Mouse (Mus musculus) embryonic facial prominence, embryonic 10.5 days (tissue): ENCODE data around the gene Smyd4. TPM values are rescaled to one million over a fixed set of nuclear protein-coding genes. Genes with fewer than 3 reads are reported as not detected.

Experiments
- DNase-seq: peaks from one replicate; pipeline ENCODE4 v3.0.0-alpha.2; 2017; ENCODE audit warnings: low spot score
- H3K27ac ChIP-seq: fragments of 300-500 bp; sonication (generic); replicated peaks from 2 replicates; pipeline ENCODE4 v1.5.1; 2016; ENCODE audit warnings: mild to moderate bottlenecking
- H3K27me3 ChIP-seq: fragments of 300-500 bp; sonication (generic); replicated peaks from 2 replicates; pipeline ENCODE4 v1.6.1; 2016; ENCODE audit warnings: low read depth, mild to moderate bottlenecking; ENCODE audit not compliant: poor library complexity, severe bottlenecking
- H3K36me3 ChIP-seq: fragments of 300-500 bp; sonication (generic); replicated peaks from 2 replicates; pipeline ENCODE4 v1.6.1; 2016; ENCODE audit warnings: mild to moderate bottlenecking, moderate library complexity
- H3K4me1 ChIP-seq: fragments of 300-500 bp; sonication (generic); 2 replicates; pipeline ENCODE4 v1.6.1; 2016
- H3K4me3 ChIP-seq: fragments of 300-500 bp; sonication (generic); 2 replicates; pipeline ENCODE4 v1.5.1; 2016; ENCODE audit warnings: mild to moderate bottlenecking, moderate library complexity
- H3K9me3 ChIP-seq: fragments of 300-500 bp; sonication (generic); 2 replicates; pipeline ENCODE4 v1.6.1; 2016; ENCODE audit warnings: mild to moderate bottlenecking
- WGBS: fragments of 180-500 bp; shearing (Covaris S2); methylation state at CpG from one replicate; pipeline ENCODE4 v1.1.7; 2016; 5-methylcytosine and 5-hydroxymethylcytosine counted together
- polyA plus RNA-seq: library from polyadenylated mRNA; unstranded; fragments of >200 nt; fragmentation: Nextera tagmentation; extraction: Ambion mirVana; gene quantifications from 2 replicates; pipeline ENCODE4 v1.2.1, GENCODE M21; 2016

The Smyd4 gene
- polyA plus RNA-seq, 1 experiment from 2014 or later: 18.2 TPM

DNA sequence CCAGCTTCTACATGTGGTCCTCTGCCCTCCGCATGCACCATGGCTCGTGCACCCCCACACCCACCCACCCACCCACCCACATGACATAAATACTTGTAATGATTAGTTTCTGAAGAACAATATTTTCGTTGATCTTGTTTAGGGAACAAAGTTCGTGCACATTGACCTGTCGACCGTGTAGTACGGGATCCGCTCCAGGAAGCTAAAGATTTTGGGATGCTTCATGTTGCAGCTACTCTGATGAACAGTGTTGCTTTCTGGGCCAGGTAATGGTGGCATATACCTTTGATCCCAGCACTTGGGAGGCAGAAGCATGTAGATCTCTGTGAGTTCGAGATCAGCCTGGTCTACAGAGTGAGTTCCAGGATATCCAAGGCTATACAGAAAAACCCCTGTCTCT is 75.8 kb downstream of the Smyd4 start:
- H3K27ac ChIP-seq: no peak overlapping the region
- H3K27me3 ChIP-seq: no peaks in the 10 kb centered on the region
- 94% methylated on average over 9 of the region's 9 CpGs for WGBS

DNA sequence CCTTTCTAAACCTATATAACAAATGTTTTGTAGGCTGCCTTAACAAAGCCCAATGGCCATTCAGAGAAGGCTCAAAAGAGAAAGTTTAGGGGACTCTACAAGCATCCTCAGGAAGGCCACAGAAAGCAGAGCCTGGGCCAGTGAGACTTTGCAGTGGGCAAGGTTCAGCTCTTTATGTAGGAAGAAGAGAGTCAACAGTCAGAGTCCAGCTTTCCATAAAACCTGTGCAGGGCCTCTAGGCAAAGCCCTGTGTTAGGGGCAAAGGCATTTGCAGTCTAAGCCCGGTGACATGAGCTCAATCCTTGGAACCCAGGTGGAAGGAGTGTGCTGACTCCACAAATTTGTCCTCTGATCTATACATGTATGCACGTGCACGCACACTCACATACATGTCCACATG is 76.2 kb downstream of the Smyd4 start:
- no peaks in the 10 kb centered on the region for H3K9me3 ChIP-seq
- peaks cover 35% of the 10 kb centered on the region for H3K4me1 ChIP-seq
- H3K36me3 ChIP-seq: peaks cover 6% of the 10 kb centered on the region
- no peak overlapping the region for H3K4me3 ChIP-seq
- no peak for DNase-seq
- no peak overlapping the region for H3K27ac ChIP-seq
- 93% methylated on average over 3 of the region's 3 CpGs for WGBS
- H3K27me3 ChIP-seq: no peaks in the 10 kb centered on the region

More for the DNA sequence above, 75.8 kb downstream of the Smyd4 start:
- Histone ChIP-seq H3K36me3 (peaks cover 6% of the 10 kb centered on the region), H3K4me3 (no peak overlapping the region), H3K9me3 (no peaks in the 10 kb centered on the region), H3K4me1 (peaks cover 35% of the 10 kb centered on the region)
- no peak for DNase-seq

DNA sequence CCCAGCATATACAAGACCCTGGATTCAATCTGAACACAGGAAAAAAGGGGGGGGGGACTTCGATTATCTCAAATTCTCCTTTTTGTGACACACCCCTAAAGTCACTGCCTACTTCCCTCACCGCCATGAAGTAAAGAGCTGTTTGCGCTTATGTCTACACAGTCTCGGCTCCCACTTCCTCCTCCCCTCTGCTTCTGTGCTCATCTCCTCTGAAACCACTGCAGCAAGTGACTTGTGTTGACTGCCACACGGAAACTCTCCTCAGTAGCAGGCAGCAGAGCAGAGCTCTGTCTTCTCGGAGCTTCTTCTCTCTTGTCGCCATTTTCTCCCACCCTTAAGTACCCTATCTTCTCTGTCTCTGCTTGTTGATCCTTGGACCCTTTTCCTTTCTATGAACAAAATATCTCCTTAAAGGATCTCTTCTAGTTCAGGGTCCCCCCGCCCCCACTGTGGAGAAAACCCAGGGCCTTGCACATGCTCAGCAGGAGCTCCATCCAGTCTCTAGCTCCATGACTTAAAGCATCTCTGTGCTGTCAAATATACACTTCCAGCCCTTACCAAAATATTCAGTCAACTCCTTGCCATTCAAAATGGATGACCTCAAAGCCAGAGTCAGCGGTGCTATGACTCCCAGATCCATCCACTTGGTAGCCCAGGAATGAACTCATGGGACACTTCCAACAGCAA is 80.9 kb downstream of the Smyd4 start:
- no peak for DNase-seq
- no peak overlapping the region for H3K4me3 ChIP-seq
- no peaks in the 10 kb centered on the region for H3K27me3 ChIP-seq
- no peak overlapping the region for H3K27ac ChIP-seq
- peaks cover 1% of the 10 kb centered on the region; the same call in 1 of the 2 replicates for H3K9me3 ChIP-seq
- H3K4me1 ChIP-seq: no peaks in the 10 kb centered on the region
- H3K36me3 ChIP-seq: no peaks in the 10 kb centered on the region
- WGBS: 84% methylated on average over 9 of the region's 9 CpGs

- Histone ChIP-seq H3K4me1 (no peaks in the 10 kb centered on the region), H3K27me3 (no peaks in the 10 kb centered on the region), H3K9me3 (peaks cover 6% of the 10 kb centered on the region; the same call in 1 of the 2 replicates), H3K36me3 (no peaks in the 10 kb centered on the region), H3K27ac (no peak overlapping the region), H3K4me3 (no peak overlapping the region)
- WGBS: 85% methylated on average over 11 of the region's 11 CpGs
- no peak for DNase-seq
Measured at GRCm38 (mm10) chr11:75431307-75431706, 83.1 kb downstream of the Smyd4 start.

DNA sequence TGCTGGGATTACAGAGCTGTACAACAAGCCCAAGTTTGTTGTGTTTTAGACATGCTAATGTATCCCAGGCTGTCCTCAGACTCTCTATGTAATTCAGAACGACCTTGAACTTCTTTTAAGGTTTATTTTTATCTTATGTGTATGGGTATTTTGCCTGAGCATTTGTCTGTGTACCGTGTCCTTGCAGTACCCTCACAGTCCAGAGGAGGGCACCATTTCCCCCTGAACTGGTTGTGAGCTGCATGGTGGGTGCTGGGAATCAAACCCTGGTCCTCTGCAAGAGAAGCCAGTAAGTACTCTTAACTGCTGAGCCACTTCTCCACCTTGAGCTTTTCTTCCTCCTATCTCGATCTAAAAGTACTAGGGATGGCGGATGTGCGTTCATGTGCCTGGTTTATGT is 85.9 kb downstream of the Smyd4 start:
- DNase-seq: no peak
- WGBS: 85% methylated on average over 5 of the region's 5 CpGs
- Histone ChIP-seq H3K27me3 (no peaks in the 10 kb centered on the region), H3K36me3 (no peaks in the 10 kb centered on the region), H3K27ac (no peak overlapping the region), H3K9me3 (peaks cover 6% of the 10 kb centered on the region; the same call in 1 of the 2 replicates), H3K4me3 (no peak overlapping the region), H3K4me1 (no peaks in the 10 kb centered on the region)

- H3K9me3 ChIP-seq: peaks cover 6% of the 10 kb centered on the region; the same call in 1 of the 2 replicates
- H3K4me3 ChIP-seq: no peak overlapping the region
- H3K4me1 ChIP-seq: no peaks in the 10 kb centered on the region
- peaks cover 13% of the 10 kb centered on the region for H3K36me3 ChIP-seq
- WGBS: 85% methylated on average over 13 of the region's 13 CpGs
- DNase-seq: no peak
- no peak overlapping the region for H3K27ac ChIP-seq
- no peaks in the 10 kb centered on the region for H3K27me3 ChIP-seq
Measured at GRCm38 (mm10) chr11:75438194-75438593, 90.0 kb downstream of the Smyd4 start.

GRCm38 (mm10) chr11:75438804-75439203 is 90.6 kb downstream of the Smyd4 start:
- H3K27me3 ChIP-seq: no peaks in the 10 kb centered on the region
- no peak for DNase-seq
- H3K4me1 ChIP-seq: peaks cover 5% of the 10 kb centered on the region
- H3K36me3 ChIP-seq: peaks cover 16% of the 10 kb centered on the region
- no peak overlapping the region for H3K4me3 ChIP-seq
- peaks cover 6% of the 10 kb centered on the region; the same call in 1 of the 2 replicates for H3K9me3 ChIP-seq
- 87% methylated on average over 3 of the region's 3 CpGs for WGBS
- H3K27ac ChIP-seq: no peak overlapping the region

DNA sequence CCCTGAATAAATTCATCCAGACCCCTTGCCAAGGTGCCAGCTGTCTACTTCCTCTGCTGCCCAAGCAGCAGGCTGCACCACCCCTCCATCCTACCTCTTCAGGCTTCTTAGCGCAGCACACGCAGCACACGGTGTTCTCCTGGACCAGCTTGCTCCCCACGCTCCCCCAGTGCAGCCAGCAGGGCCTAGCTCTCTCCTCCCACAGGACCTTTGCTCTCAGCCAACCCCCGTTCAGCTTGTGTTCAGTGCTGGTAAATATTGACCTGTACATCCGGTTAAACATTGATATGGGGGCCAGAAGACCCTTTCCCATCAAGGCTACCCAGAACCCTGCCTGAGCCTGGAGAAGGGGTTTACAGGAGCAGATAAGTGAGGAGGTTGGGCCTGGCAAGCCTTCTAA is 91.1 kb downstream of the Smyd4 start, which contains the start of gene Serpinf2:
Gene Serpinf2, minus strand, starts transcription at position 229 of the 400 bp plus-strand sequence.
- 91% methylated on average over 6 of the region's 6 CpGs for WGBS
- Histone ChIP-seq H3K27ac (no peak within 1 kb of the TSS), H3K27me3 (no peaks in the 10 kb centered on the region), H3K4me3 (no peak within 1 kb of the TSS), H3K9me3 (peaks cover 2% of the 10 kb centered on the region; the same call in 1 of the 2 replicates), H3K4me1 (peaks cover 10% of the 10 kb centered on the region), H3K36me3 (peaks cover 21% of the 10 kb centered on the region)
- no peak for DNase-seq

DNA sequence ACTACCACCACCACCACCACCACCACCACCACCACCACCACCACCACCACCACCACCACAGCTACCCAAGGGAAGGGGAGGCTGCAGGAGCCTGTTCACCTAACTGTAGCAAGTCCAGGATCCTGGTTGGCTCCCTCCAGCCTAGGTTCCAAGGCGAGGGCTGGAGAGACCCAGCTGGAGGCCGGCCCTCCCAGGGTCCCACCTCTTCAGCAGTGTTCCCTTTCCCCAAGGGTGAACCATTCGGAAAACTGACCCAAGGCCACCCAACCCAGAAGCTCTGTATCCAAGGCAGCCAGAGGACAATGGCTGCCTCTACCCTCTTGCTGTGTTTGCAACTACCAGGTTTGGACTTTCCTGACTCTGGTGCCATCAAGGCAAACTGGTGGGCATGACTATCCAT is 91.7 kb downstream of the Smyd4 start:
- no peak for DNase-seq
- peaks cover 26% of the 10 kb centered on the region for H3K36me3 ChIP-seq
- no peak overlapping the region for H3K4me3 ChIP-seq
- no peaks in the 10 kb centered on the region for H3K27me3 ChIP-seq
- WGBS: 88% methylated on average over 3 of the region's 3 CpGs
- H3K27ac ChIP-seq: no peak overlapping the region
- H3K4me1 ChIP-seq: peaks cover 15% of the 10 kb centered on the region
- H3K9me3 ChIP-seq: no peaks in the 10 kb centered on the region

DNA sequence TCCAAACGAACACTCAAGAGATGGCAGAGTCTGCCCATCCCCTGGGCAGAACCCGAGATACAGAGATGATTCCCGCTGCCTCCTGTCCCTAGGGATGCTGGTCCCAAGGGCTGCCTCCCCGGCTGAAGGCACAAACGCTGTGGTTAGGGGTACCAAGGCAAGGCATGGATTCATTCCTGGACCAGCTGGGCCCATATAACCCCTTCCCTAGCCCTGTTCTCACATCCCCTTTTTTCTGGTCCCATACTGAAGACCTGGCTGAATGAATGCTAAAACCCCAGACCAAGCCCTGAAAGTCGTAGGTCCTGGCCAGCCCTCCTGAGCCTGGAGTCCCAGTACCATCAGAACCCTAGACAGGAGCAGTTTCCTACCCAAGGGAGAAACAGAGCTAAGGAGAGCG is 92.8 kb downstream of the Smyd4 start:
- no peak overlapping the region for H3K4me3 ChIP-seq
- no peak for DNase-seq
- 89% methylated on average over 7 of the region's 7 CpGs for WGBS
- no peaks in the 10 kb centered on the region for H3K27me3 ChIP-seq
- peaks cover 15% of the 10 kb centered on the region for H3K4me1 ChIP-seq
- peaks cover 33% of the 10 kb centered on the region for H3K36me3 ChIP-seq
- H3K27ac ChIP-seq: no peak overlapping the region
- no peaks in the 10 kb centered on the region for H3K9me3 ChIP-seq

GRCm38 (mm10) chr11:75441601-75442000 is 93.4 kb downstream of the Smyd4 start:
- H3K27me3 ChIP-seq: no peaks in the 10 kb centered on the region
- H3K36me3 ChIP-seq: peaks cover 33% of the 10 kb centered on the region
- DNase-seq: no peak
- H3K9me3 ChIP-seq: no peaks in the 10 kb centered on the region
- H3K4me1 ChIP-seq: peaks cover 15% of the 10 kb centered on the region
- H3K4me3 ChIP-seq: no peak overlapping the region
- WGBS: 93% methylated on average over 16 of the region's 16 CpGs
- no peak overlapping the region for H3K27ac ChIP-seq

DNA sequence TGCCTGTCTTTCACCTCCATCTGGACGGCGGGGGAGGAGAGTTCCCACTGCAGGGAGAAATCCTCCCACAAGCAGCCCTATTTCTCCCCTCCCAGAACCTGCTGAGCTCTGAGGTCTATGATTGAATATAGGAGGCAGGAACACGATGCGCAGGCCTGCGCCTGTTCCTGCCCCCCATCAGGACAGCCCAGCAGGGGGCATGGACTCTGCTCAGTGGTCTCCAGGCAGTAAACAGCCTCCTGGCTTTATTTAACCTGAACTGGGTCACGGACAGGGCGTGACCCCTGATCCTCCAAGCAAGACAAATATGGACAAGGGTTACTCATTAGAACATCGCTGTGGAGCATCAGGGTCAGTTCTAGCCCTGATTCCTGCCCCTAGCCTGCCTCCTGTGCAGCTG is 95.5 kb downstream of the Smyd4 start:
- H3K36me3 ChIP-seq: peaks cover 53% of the 10 kb centered on the region
- H3K4me1 ChIP-seq: peaks cover 15% of the 10 kb centered on the region
- H3K27ac ChIP-seq: no peak overlapping the region
- DNase-seq: no peak
- whole genome bisulfite sequencing: 46% methylated on average over 8 of the region's 8 CpGs
- no peaks in the 10 kb centered on the region for H3K9me3 ChIP-seq
- no peak overlapping the region for H3K4me3 ChIP-seq
- H3K27me3 ChIP-seq: no peaks in the 10 kb centered on the region

GRCm38 (mm10) chr11:75448575-75448974 is 100.3 kb downstream of the Smyd4 start:
- 87% methylated on average over 3 of the region's 3 CpGs for WGBS
- no peaks in the 10 kb centered on the region for H3K9me3 ChIP-seq
- no peak overlapping the region for H3K4me3 ChIP-seq
- peaks cover 10% of the 10 kb centered on the region for H3K27me3 ChIP-seq
- peaks cover 61% of the 10 kb centered on the region for H3K36me3 ChIP-seq
- no peak overlapping the region for H3K27ac ChIP-seq
- no peak for DNase-seq
- H3K4me1 ChIP-seq: peaks cover 29% of the 10 kb centered on the region
